Mouse (Mus musculus) thymus, adult 18-20 months (tissue): ENCODE measurements around the gene Hsf5.
A peak's percentile ranks its signal among the peaks of the same experiment; 100 is the strongest.

Experiments used
- DNase-seq, 2 experiments: peaks; one replicate each; pipeline ENCODE4 v3.0.0; 2022; ENCODE audit warnings: mixed read lengths in 2 of 2

Hsf5 gene

DNA sequence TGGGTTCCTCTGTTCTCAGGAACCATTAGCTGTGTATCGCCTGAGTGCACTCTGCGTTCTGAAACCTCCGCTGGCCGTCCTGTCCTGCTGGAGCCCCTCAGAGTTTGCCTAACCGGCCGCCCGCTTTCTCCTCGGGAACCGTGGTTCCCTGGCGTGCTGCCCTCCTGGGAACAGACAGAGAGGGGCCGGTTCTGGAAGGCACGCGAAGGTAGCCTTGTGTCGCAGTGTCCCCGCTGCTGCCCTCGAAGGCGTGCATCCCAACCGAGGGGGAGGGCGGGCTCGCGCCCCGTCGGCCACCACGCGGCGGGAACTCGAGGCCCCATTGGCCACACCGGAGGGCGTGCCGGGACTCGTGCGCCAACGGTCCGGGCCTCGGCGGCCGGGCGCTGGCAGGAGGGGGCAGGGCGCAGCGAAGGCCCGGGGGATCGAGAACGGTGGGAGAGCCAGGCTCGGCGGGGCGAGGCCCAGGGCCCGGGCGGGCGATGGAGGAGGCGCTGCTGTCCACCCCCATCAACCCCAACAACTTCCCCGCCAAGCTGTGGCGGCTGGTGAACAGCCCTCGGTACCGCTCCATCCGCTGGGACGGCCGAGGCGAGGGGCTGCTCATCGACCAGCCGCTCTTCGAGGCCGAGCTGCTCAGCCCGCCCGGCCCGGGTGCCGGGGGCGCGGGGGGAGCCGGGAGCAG lies at the start of gene Hsf5:
TSS of gene Hsf5 (plus strand) at position 375 of the 685 bp plus-strand sequence.
- no peak for DNase-seq

DNA sequence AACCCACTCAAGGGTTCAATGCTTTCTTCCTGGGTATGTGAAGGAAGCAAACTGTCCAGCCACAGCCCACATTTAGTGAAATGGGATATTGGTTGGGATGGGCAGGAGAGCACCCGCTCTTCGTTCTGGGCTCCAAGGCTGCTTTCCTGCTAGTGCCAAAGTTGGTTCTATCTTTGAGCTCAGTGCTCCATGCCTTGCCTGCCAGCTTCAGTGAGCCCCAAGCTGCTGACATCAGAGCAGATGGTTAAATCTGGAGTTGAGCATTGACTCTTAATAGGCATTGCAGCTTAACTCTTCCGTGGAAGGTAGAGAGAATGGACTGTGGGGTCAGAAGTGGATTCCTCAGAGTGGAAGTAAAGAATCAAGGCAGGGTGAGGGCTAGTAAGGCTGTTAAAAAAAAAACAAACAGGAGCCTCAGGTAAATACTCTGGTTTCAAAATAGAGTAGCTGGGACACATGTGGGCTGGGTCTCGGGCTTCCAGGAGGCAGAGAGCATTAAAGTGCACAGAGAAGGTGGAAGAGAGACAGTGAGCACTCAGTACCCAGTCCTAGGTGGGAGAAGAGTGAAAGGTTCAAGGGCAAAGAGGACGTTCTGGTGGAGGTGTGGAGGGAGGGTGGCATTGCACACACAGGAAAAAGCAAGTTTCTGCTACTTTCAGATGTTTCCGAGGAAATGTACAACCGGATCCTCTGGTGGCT lies 48.6 kb upstream of the Hsf5 start, which contains the start of gene Sept4:
TSS of gene Sept4 (plus strand) at position 649 of the 699 bp plus-strand sequence.
- DNase-seq, result no peak

DNA sequence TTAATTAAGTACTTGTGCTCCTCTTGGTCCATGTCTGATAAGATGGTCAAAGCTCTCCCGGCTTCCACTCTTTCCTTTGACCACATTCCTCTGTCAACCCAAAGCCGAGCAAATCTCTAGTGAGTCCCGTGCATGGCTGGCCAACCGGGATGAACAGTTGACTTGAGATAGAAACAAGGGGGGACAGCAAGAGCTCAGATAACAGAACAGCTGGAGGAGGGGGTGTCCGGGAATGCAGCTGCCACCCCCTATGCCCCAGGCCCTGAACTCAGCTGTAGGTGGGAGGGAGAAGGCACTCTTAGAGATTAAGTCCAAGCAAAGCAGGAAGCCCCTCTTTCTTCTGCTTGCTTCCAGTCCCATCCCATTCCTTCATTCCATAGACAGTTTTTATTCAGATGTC lies 46.2 kb upstream of the Hsf5 start:
- no peak for DNase-seq

DNA sequence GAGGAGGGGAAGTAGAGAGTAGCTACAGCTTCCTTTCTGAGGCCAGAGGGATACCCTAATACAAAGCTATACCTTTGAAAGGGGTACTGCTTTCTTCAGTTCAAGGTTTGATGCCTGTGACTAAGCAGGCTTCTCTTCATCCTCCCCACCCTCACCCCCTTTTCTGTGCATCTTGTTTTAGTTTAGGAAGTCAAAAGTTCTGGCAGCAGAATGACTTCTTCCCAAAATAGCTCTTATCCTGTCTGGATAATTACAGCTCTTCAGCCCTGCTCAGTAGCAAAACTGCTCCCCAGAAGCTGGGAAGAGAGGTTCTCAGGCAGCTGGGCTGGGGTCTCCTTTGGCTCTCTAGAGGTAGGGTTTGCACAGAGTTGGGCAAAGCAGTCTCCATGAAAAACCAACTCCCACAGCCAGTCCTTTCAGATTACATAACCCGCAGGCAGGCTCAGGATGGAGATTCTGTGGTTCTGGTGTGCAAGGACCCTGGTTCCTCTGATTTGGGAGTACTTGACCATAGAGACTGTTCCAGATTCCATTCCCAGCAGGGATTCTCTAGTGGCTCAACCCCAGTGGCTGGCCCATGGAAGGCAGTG lies 45.5 kb upstream of the Hsf5 start:
- DNase-seq, result no peak

DNA sequence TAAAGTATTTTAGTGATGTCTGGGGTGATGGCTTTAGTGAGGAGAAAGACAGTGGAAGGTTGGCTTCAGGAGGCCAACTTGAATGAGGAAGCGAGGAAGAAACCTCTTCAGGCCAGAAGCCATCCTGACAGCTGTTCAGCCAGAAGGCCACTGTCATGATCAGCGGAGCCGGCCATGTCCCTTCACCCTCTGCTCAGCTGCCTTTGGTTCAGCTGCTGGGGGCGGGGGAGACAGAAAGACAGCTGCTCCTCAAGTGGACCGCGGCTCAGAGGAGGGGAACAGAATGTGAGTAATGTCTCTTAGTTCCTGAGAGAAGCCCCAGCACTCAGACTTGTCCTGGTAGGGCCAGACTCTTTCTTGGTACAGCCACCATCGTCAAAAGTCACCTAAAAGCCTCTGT lies 43.2 kb upstream of the Hsf5 start:
- no peak for DNase-seq

DNA sequence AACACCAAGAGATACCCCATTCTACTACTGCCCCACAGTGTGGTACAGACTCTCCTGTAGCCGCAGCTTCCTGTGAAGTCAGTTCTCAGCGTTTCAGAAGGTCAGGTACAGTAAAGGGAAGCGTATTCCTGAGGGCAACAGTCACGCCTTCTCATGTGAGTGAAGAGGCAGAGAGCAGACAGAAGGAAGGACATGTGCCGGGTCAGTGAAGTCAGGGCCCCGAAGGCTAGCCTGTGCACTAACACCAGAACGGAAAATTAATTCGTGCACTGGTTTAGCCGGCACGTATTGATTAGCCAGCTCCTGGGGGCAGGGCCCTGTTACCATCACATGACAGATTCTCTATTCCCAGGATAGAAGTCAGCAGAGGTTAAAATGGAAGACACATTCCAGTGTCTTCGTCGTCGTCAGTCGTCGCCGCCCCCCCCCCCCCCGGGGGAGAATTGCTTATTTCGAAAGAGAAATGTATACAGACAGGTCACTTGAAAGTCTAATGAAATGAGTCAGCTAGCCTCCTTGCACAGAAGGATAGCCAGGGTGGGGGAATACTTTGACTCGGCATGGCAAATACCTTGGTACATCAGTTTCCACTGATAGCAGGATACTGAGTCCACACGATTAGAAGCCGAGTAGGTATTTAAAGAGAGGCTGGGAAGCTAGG lies 42.3 kb upstream of the Hsf5 start:
- no peak for DNase-seq

DNA sequence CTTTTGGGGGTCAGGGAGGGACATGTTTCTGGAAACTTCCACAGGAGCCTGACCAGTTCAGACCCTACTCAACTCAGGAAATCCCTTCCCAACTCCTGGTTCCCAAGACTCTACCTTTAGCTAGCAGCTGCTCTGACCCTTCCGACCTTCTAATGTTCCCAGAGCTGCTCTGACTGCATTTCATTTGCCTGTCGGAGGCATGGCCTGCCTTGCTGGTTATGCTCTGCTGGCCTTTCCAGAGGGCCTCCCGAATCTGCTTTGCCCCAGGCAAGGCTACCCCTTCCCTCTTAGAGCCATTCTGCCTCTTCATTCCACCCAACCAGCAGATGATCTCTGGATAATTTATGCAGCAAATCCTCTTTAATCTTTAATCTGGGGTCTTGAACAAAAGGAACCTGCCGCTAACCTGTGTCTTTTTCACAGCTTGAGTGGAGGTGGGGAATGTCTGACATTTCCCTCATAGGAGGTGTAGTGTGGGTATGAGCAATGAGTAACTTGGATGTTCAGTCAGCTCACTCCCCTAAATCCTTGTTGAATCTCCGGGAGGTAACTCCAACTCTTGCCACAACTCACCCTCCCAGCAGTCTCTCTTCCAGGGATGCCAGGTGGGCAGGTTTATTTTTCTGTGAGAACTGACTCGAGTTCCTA lies 39.2 kb upstream of the Hsf5 start:
- no peak for DNase-seq

DNA sequence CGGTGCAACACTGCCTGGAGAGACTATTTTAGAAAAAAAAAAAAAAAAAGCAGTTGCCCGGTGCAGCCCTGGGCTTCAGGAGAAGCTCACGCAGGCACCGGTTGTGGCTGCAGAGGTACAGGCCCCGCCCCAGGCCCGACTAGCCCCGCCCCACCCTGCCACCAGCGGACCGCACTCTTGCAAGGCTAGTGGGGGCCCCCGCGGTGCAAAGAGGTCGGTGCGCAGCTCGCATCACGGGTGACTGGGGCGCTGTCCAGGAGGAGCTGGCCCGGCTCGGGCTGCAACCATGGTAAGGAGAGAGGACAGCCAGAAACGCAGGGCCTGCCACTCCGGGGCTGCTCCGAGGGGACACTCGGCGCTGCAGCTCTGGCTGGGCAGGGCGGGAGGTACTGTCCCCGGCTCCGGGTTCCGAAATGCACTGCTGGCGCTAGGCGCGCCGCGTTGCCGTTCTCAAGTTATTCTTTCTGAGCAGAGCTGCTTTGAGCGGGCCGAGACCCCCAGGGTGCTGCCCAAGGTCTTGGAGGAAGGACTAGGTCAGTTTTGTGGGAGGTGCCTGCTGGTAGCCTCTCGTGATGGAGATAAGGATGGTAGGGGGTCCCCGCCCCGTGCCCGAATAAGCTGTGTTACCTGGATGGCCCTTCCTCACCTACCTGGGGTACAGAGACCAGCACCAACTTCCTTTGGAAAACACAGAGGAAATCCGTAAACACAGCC lies 38.6 kb upstream of the Hsf5 start:
- peak; percentile 48 to 49 for DNase-seq

DNA sequence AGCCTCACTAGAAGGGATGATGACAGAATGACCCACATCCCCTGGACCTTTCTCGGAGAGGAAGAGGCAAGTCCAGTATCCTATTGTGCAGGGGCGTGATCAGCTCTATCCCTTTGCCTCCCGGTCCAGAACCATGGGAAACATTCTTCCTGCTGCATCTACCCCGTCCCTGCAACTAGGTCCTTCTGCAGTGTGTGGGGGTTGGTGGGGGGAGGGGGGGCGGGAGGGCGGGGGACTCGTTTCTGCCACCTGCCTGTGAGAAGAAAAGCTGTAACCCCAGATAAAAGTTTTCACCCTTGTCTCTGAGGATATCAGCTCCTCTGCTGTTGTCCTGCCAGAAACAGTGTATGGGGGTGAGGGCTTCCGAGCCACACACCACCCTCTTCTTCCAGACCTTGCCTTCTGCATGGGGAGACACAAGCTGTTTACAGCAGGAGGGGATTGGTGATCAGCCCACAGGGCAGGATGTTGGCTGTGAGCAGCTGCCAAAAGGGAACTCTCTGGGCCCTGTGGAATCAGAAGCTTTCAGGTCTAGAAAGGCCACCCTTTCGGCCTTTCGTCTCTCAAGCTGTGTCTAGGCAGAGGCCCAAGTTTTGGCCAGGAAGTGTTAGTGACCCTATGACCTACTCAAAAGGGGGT lies 37.9 kb upstream of the Hsf5 start:
- DNase-seq, result no peak

DNA sequence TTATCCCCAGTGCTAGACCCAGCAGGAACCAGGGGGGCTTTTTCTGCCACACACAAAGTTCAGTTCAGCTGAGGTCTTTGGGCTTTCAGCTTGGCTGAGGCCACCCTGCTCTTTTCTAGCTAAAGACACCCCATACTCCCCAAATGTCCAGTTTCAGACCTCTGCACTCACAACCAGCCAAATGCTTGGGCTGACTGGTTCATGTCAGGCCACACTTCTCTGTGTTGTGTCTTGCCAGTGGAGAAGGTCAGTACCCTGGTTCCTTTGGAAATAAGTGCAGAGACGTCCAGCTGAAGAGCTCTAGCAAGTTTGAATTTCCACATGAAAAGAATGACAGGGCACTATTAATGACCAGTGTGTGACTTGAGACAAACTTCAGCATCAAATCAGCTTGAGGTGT lies 37.3 kb upstream of the Hsf5 start:
- DNase-seq, result no peak

DNA sequence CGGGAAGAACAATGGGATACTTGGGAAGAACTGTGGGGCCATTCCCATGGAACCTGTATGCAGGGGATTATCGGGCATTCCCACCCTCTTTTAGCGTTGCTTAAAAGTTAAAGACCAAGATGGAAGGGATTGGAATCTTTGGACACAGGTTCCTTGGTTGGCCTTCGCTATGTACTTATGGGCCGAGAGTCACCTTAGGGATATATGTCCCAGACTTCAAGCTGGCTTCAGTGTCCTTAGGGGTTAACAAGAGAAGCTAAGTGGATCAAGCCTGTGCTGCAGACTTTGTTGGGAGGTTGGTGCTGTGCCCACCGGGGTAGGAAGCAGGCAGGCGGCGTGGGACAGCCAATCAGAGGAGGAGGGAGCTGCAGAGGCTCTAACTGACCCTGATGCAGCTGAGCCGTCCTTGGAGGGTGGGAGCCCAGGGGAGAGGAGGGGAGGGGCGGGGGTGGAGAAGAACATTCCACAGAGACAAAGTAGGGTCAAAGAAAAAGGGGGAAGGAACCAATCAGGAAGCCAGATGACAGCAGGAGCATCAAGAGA lies 36.4 kb upstream of the Hsf5 start:
- DNase-seq, result no peak

DNA sequence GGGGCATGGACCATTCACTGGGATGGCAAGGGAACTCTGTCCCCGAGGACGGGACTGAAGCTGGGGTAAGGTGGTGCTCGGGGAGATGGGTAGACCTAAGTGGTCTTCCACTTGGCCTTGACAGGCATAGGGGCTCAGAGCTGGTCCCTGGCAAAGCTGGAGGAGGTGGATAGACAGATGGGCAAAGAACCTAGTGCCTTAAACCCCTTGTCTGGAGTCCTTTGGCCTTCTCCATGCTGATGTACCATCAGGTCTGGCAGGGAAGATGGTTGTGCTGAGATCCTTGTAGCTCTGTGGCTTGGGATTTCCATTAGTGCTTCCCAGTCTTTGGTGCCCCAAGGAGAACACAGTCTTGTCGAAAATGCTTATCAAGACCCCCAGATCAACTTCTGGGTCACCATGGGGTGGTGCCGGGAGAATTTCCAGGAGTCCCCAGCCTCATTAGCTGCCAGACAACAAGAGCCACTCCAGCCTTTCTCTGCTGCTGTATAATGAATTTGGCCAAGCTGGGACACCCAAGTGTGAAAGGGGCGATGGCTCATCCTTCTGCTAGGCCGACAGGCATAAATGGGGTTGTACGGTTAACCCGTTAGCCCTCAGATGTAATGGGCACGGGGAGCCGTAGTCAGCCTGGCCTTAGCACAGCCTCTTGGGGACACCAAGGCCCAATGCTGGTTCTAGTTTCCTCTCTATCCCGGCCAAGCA lies 35.7 kb upstream of the Hsf5 start:
- DNase-seq, result no peak

DNA sequence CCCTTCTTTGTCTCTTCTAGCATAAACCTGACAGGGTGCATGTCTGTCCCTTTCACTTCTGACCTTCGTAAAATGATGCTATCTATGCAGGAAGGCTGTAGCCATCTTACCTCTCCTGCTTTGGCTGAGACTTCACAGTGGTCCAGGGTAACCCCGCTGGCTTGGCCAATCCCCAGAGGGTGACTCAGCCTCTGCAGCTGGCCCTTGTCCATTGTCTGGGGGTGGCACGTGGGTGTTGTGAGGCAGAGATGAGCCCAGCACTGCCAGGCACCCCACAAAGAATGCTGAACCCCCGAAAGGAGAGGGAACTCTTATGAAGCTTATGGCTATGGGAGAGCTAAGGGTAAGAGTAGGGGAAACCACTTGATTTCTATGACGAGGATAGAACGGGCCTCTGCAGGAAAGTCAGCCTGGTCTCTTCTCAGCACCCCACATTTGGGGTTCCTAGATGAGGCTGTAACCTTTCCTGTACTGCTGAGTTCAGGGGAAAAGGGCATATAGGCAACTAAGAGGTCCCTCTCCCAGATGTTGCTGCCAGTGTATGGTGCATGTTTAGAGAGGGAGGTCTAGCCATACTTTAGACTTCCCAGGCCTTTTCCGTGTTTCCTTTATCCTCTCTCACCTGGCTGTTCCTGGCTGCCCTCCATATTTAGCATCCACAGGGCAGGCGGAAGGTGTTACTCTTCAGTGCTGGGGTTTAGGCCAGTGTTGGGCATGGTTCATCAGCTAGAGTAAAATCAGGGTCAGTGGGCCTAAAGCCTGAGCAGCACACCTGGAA lies 34.8 kb upstream of the Hsf5 start:
- DNase-seq, result no peak

DNA sequence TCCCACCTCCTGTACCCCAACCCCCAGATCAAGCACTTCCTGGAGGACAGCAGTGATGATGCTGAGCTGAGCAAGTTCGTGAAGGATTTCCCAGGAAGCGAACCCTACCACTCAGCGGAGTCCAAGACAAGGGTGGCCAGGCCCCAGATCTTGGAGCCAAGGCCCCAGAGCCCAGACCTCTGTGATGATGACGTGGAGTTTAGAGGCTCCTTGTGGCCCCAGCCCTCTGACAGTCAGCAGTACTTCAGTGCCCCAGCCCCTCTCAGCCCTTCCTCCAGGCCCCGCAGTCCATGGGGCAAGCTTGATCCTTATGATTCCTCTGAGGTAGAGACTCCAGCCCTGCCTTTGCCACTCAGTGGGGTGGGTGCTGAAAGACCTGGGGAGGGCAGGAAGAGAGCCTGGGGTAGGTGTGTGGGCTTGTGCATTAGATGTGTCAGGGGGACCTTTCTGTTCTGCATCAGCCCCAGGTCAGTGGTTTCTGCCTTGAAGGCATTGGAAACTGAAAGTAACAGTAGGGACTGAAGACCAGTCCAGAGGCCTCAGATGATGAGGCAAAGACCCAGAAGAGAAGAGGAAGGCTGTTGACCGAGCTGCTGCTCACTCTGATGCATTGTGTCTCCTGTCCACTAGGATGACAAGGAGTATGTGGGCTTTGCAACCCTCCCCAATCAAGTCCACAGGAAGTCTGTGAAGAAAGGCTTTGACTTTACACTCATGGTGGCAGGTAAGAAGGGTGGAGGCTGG lies 33.5 kb upstream of the Hsf5 start:
- no peak for DNase-seq

DNA sequence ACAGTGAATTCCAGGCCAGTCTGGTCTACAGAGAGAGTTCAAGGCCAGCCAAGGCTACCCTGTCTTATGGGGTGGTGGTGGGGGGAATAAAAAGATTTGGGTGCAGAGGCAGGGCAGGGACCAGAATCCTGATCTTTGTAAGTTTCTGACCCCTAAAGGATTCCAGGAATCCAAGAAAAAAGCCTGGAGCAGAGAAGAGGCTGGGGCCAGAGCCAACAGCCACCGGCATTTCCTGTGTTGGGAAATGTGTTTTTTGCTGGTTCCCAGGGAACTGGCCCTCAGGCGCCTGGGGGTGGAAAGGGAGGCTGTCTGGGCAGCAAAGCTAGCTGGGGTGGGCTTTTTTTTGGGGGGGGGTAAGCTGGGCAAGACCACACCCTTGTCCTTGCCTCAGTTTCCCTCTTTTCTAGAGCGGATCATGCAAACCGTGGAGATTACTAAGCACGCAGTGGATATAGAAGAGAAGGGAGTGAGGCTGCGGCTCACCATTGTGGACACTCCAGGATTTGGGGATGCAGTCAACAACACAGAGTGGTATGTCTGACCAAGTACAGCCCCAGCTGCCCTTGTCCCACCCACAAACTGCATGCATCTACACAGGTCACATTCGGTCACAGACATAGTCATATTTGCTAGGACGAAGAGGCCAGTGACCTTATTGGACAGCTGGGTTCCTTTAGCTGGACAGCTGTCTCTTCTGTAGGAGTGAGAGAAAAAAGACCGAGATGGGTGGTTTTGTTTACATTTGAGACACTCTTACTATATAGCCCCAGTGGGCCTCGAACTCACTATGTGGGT lies 32.1 kb upstream of the Hsf5 start:
- no peak for DNase-seq

DNA sequence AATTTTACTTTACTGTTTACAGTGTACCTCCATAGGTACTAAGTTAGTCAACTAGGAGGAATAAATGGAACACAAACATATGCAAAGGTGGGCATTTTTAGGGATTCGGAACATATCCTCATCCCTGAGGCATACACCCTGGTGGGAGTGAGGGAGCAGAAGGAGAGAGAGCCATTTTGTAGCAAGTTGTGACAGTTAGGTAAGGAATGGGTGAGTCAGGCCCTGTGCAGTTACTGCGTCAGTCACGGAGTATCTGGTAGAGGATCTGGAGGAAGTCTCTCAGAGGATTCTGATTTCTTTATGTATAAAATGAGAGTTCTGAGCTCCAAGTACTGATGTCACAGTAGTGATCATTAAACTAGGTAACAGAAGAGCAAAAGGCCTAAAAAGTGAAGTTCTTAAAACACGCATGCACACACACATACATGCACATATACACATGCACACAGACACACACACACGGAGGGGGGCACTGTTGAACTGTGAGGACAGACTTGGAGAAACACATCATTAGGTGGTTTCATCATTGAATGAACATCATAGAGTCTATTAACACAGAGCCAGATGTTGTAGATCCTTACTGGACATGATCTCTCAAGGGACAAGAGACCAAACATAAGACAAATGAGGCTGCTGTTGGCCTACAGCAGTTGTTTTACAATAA lies 29.6 kb upstream of the Hsf5 start:
- no peak for DNase-seq

DNA sequence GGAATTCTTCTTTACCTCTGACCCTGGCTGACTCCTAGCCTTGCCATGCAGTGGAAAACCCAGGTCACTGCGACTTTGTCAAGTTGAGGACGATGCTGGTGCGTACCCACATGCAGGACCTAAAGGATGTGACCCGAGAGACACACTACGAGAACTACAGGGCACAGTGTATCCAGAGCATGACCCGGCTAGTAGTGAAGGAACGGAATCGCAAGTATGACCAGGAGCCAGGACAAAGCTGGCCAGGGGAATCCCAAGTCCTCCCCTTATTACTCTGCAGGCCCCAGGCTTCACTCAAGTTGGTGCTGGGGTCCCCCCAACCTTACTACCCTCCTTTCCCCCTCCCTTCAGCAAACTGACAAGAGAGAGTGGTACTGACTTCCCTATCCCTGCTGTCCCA lies 27.4 kb upstream of the Hsf5 start:
- no peak for DNase-seq
